Mouse (Mus musculus) spleen, adult 2 months (tissue): ENCODE data around the gene Gm17651. TPM values are rescaled to one million over a fixed set of nuclear protein-coding genes. Genes with fewer than 3 reads are reported as not detected.

Experiments
- DNase-seq, 2 experiments: peaks; one replicate each; pipeline versions ENCODE4 v3.0.0 to v3.0.0-alpha.2; 2012 to 2021; ENCODE audit warnings: low spot score in 2 of 2, low read depth in 1 of 2
- H3K27ac ChIP-seq: fragments of 200-500 bp; 2 replicates; pipeline ENCODE4 v1.5.1; 2012; ENCODE audit warnings: low read length, inconsistent platforms; ENCODE audit not compliant: insufficient read depth
- H3K27me3 ChIP-seq: fragments of 200-500 bp; 2 replicates; pipeline ENCODE4 v1.6.1; 2012; ENCODE audit warnings: mild to moderate bottlenecking, moderate library complexity, low read length, inconsistent platforms; ENCODE audit not compliant: control insufficient read depth, insufficient read depth
- H3K36me3 ChIP-seq: fragments of 200-500 bp; 2 replicates; pipeline ENCODE4 v1.6.1; 2012; ENCODE audit warnings: mild to moderate bottlenecking, low read length, inconsistent platforms; ENCODE audit not compliant: control insufficient read depth, insufficient read depth
- H3K4me1 ChIP-seq: fragments of 200-500 bp; 2 replicates; pipeline ENCODE4 v1.6.1; 2011; ENCODE audit warnings: inconsistent platforms; ENCODE audit not compliant: control insufficient read depth, insufficient read depth, insufficient read length
- H3K4me3 ChIP-seq: fragments of 200-500 bp; 2 replicates; pipeline ENCODE4 v1.5.1; 2011; ENCODE audit warnings: mild to moderate bottlenecking, inconsistent platforms; ENCODE audit not compliant: insufficient read depth, insufficient read length; ENCODE audit errors: extremely low read depth
- CTCF ChIP-seq: fragments of 200-500 bp; IDR thresholded peaks from 2 replicates; pipeline ENCODE4 v1.5.1; 2011; ENCODE audit warnings: mild to moderate bottlenecking, inconsistent platforms; ENCODE audit not compliant: insufficient read depth, insufficient read length, insufficient replicate concordance; ENCODE audit errors: extremely low read depth
- POLR2A ChIP-seq: fragments of 200-500 bp; IDR thresholded peaks from 2 replicates; pipeline ENCODE4 v1.6.1; 2011; ENCODE audit warnings: low read depth, low read length, inconsistent platforms
- WGBS: fragments of 180-500 bp; shearing (Covaris S2); methylation state at CpG from one replicate; pipeline ENCODE4 v1.1.7; 2018; 5-methylcytosine and 5-hydroxymethylcytosine counted together
- polyA plus RNA-seq: library from polyadenylated mRNA; depleted of rRNA; stranded (reverse); fragments of >200 nt; gene quantifications from 2 replicates; pipeline ENCODE4 v1.2.3, GENCODE M21; 2012

Gm17651 gene
- polyA plus RNA-seq, 1 experiment, result not detected

GRCm38 (mm10) chr3:97634288-97634761 is 40.2 kb downstream of the Gm17651 start:
- no peak for TF ChIP-seq POLR2A
- TF ChIP-seq CTCF, result no peak
- H3K27ac ChIP-seq, result no peak overlapping the region
- H3K36me3 ChIP-seq, result no peaks in the 10 kb centered on the region; the same call in 1 of the 2 replicates
- DNase-seq, result no peak
- H3K4me3 ChIP-seq, result no peak overlapping the region
- peaks cover 2% of the 10 kb centered on the region; the same call in 1 of the 2 replicates for H3K4me1 ChIP-seq
- 73% methylated on average over 3 of the region's 3 CpGs for WGBS
- no peaks in the 10 kb centered on the region for H3K27me3 ChIP-seq

- H3K27ac ChIP-seq, result no peak overlapping the region
- DNase-seq, result no peak
- H3K36me3 ChIP-seq, result no peaks in the 10 kb centered on the region; the same call in 1 of the 2 replicates
- WGBS, result 87% methylated on average over 4 of the region's 4 CpGs
- TF ChIP-seq CTCF, result no peak
- no peak for TF ChIP-seq POLR2A
- no peaks in the 10 kb centered on the region for H3K27me3 ChIP-seq
- H3K4me3 ChIP-seq, result no peak overlapping the region
- H3K4me1 ChIP-seq, result peaks cover 7% of the 10 kb centered on the region; the same call in 1 of the 2 replicates
Measured at GRCm38 (mm10) chr3:97633456-97633855, 41.0 kb downstream of the Gm17651 start.

DNA sequence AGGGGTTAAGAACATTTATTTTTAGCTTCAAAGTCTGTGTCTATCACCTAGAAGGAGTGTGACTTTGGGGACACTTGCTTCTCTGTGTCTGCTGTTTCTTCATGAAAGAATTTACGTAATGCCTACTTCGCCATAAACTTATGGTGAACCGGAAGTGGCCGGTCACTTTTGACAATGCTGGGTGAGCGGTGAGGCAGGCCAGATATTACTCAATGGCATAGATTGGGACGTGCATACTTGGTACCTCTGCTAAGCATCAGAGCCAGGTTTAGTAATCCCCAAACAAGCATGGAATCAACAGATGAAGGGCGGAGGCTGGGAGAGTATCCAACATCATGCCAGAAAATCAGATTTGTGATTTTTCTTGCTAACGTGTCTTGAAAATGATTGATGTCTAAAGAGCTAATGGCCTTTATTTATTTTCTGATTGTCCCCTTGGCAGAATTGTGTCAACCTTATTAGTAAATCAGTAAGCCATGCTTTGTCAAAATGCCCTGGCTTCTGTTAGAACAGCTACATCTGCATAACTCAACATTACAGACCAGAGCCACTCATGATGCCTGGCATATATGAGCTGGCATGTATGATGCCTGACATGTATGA is 43.1 kb downstream of the Gm17651 start:
- no peaks in the 10 kb centered on the region for H3K27me3 ChIP-seq
- TF ChIP-seq POLR2A (no peak), CTCF (no peak)
- peaks cover 7% of the 10 kb centered on the region; the same call in 1 of the 2 replicates for H3K4me1 ChIP-seq
- H3K36me3 ChIP-seq, result no peaks in the 10 kb centered on the region
- WGBS, result 91% methylated on average over 8 of the region's 8 CpGs
- DNase-seq, result no peak
- H3K4me3 ChIP-seq, result no peak overlapping the region
- H3K27ac ChIP-seq, result no peak overlapping the region

- Histone ChIP-seq H3K36me3 (no peaks in the 10 kb centered on the region), H3K4me1 (peaks cover 7% of the 10 kb centered on the region; the same call in 1 of the 2 replicates), H3K4me3 (no peak overlapping the region), H3K27me3 (no peaks in the 10 kb centered on the region), H3K27ac (no peak overlapping the region)
- 95% methylated on average over 4 of the region's 4 CpGs for WGBS
- TF ChIP-seq POLR2A, result no peak
- TF ChIP-seq CTCF, result no peak
- no peak for DNase-seq
Measured at GRCm38 (mm10) chr3:97630746-97631145, 43.7 kb downstream of the Gm17651 start.

GRCm38 (mm10) chr3:97629941-97630340 is 44.6 kb downstream of the Gm17651 start:
- Histone ChIP-seq H3K27ac (no peak overlapping the region), H3K27me3 (no peaks in the 10 kb centered on the region), H3K4me3 (no peak overlapping the region), H3K4me1 (peaks cover 7% of the 10 kb centered on the region; the same call in 1 of the 2 replicates), H3K36me3 (no peaks in the 10 kb centered on the region)
- DNase-seq, result no peak
- TF ChIP-seq CTCF (no peak), POLR2A (no peak)
- 94% methylated on average over 4 of the region's 4 CpGs for WGBS

- peak; percentile 38 to 74 for DNase-seq
- no peaks in the 10 kb centered on the region for H3K27me3 ChIP-seq
- H3K36me3 ChIP-seq, result no peaks in the 10 kb centered on the region
- H3K4me1 ChIP-seq, result peaks cover 7% of the 10 kb centered on the region; the same call in 1 of the 2 replicates
- peak within 1 kb of the TSS; percentile 50 for H3K27ac ChIP-seq
- WGBS, result 2% methylated on average over 18 of the region's 18 CpGs
- peak; percentile 6; the same call in 1 of the 2 replicates for TF ChIP-seq POLR2A
- TF ChIP-seq CTCF, result no peak
- H3K4me3 ChIP-seq, result peak within 1 kb of the TSS; percentile 62
Measured at GRCm38 (mm10) chr3:97628391-97629001, 46.0 kb downstream of the Gm17651 start, which contains the start of gene Fmo5. Fmo5 (plus strand) TSS chr3:97628804.

GRCm38 (mm10) chr3:97627893-97628292 is 46.6 kb downstream of the Gm17651 start:
- TF ChIP-seq POLR2A, result no peak
- TF ChIP-seq CTCF, result no peak
- Histone ChIP-seq H3K4me3 (no peak overlapping the region), H3K27ac (no peak overlapping the region), H3K4me1 (peaks cover 7% of the 10 kb centered on the region; the same call in 1 of the 2 replicates), H3K27me3 (no peaks in the 10 kb centered on the region), H3K36me3 (no peaks in the 10 kb centered on the region)
- DNase-seq, result no peak
- WGBS, result 75% methylated on average over 7 of the region's 7 CpGs
